Mouse (Mus musculus) ES-Bruce4 (cell line): ENCODE measurements around the gene Myom1. TPM values are rescaled to one million over a fixed set of nuclear protein-coding genes. Genes with fewer than 3 reads are reported as not detected.

Experiments used
- H3K27ac ChIP-seq: 2 replicates; pipeline ENCODE4 v1.5.1; 2012; ENCODE audit warnings: low read length, inconsistent platforms; ENCODE audit not compliant: insufficient read depth
- H3K27me3 ChIP-seq: 2 replicates; pipeline ENCODE4 v1.6.1; 2012; ENCODE audit warnings: mild to moderate bottlenecking, low read length, inconsistent platforms; ENCODE audit not compliant: control insufficient read depth, poor library complexity, insufficient read depth, severe bottlenecking
- H3K36me3 ChIP-seq: 2 replicates; pipeline ENCODE4 v1.6.1; 2012; ENCODE audit warnings: inconsistent platforms, mild to moderate bottlenecking, low read length, moderate library complexity; ENCODE audit not compliant: control insufficient read depth, poor library complexity, insufficient read depth, severe bottlenecking
- H3K4me1 ChIP-seq: one replicate; pipeline ENCODE4 v1.8.1; 2011; ENCODE audit warnings: low read length; ENCODE audit not compliant: control insufficient read depth, insufficient read depth
- H3K4me3 ChIP-seq: 2 replicates; pipeline ENCODE4 v1.5.1; 2011; ENCODE audit warnings: low read depth, mild to moderate bottlenecking, low read length
- H3K9ac ChIP-seq: 2 replicates; pipeline ENCODE4 v1.6.1; 2012; ENCODE audit warnings: low read depth, mild to moderate bottlenecking, inconsistent platforms; ENCODE audit not compliant: poor library complexity, severe bottlenecking
- H3K9me3 ChIP-seq: replicated peaks from 2 replicates; pipeline ENCODE4 v1.6.1; 2012; ENCODE audit warnings: mild to moderate bottlenecking, low read length, inconsistent platforms; ENCODE audit not compliant: control insufficient read depth, poor library complexity, insufficient read depth, severe bottlenecking
- CTCF ChIP-seq: IDR thresholded peaks from one replicate; pipeline ENCODE4 v1.8.1; 2011; ENCODE audit warnings: low read depth, low read length
- EP300 ChIP-seq: IDR thresholded peaks from 2 replicates; pipeline ENCODE4 v1.6.1; 2011; ENCODE audit warnings: low read depth, low read length; ENCODE audit not compliant: insufficient read depth
- POLR2A ChIP-seq: IDR thresholded peaks from one replicate; pipeline ENCODE4 v1.8.1; 2011; ENCODE audit warnings: low read length; ENCODE audit not compliant: insufficient read depth
- polyA plus RNA-seq: library from polyadenylated mRNA; stranded (reverse); fragments of >200 nt; gene quantifications from 2 replicates; pipeline ENCODE4 v1.2.4, GENCODE M21; 2011; ENCODE audit warnings: low read depth; ENCODE audit not compliant: missing spikeins, insufficient read depth, insufficient read length

The Myom1 gene
- polyA plus RNA-seq, 1 experiment: 2.3 TPM

- Histone ChIP-seq H3K9me3 (no peaks in the 10 kb centered on the region), H3K36me3 (no peaks in the 10 kb centered on the region), H3K27me3 (no peaks in the 10 kb centered on the region), H3K27ac (no peak overlapping the region), H3K4me1 (no peaks in the 10 kb centered on the region), H3K9ac (no peak overlapping the region), H3K4me3 (no peak overlapping the region)
- TF ChIP-seq CTCF: no peak
- no peak for TF ChIP-seq EP300
- TF ChIP-seq POLR2A: no peak
Observed at GRCm38 (mm10) chr17:71112689-71113088, 110.3 kb downstream of the Myom1 start.

DNA sequence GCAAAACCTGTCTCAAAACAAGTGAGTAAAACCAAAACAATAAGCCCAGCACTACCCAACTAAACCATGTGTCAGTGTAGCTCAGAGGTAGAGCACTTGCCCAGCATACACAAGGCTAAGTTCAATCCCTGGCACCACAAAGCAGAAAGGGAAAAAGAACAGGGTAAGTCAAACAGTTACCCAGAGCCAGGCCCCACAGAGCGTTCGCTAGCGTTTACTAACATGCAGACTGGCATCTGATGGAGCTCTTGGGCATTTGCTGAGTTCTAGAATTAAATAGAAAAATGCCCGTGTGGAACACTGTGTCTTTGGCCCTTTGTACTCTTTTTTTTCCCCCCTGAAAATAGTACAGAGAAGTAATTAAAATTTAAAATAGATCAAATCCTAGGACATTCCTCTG is 111.8 kb downstream of the Myom1 start:
- no peak overlapping the region for H3K27ac ChIP-seq
- H3K4me1 ChIP-seq: no peaks in the 10 kb centered on the region
- no peaks in the 10 kb centered on the region for H3K36me3 ChIP-seq
- H3K9ac ChIP-seq: no peak overlapping the region
- no peaks in the 10 kb centered on the region for H3K27me3 ChIP-seq
- no peaks in the 10 kb centered on the region for H3K9me3 ChIP-seq
- no peak overlapping the region for H3K4me3 ChIP-seq
- TF ChIP-seq CTCF (no peak), EP300 (no peak), POLR2A (no peak)

- Histone ChIP-seq H3K9me3 (no peaks in the 10 kb centered on the region), H3K27ac (no peak overlapping the region), H3K4me1 (no peaks in the 10 kb centered on the region), H3K9ac (no peak overlapping the region), H3K36me3 (no peaks in the 10 kb centered on the region), H3K4me3 (no peak overlapping the region), H3K27me3 (no peaks in the 10 kb centered on the region)
- TF ChIP-seq POLR2A (no peak), CTCF (no peak), EP300 (no peak)
Observed at GRCm38 (mm10) chr17:71117956-71118355, 115.5 kb downstream of the Myom1 start.

- Histone ChIP-seq H3K27ac (no peak overlapping the region), H3K36me3 (no peaks in the 10 kb centered on the region), H3K9me3 (no peaks in the 10 kb centered on the region), H3K9ac (no peak overlapping the region), H3K27me3 (no peaks in the 10 kb centered on the region), H3K4me3 (no peak overlapping the region), H3K4me1 (no peaks in the 10 kb centered on the region)
- TF ChIP-seq CTCF (no peak), EP300 (no peak), POLR2A (no peak)
Observed at GRCm38 (mm10) chr17:71118607-71119006, 116.2 kb downstream of the Myom1 start.

- H3K4me3 ChIP-seq: no peak overlapping the region
- H3K4me1 ChIP-seq: no peaks in the 10 kb centered on the region
- H3K9me3 ChIP-seq: no peaks in the 10 kb centered on the region
- no peak overlapping the region for H3K27ac ChIP-seq
- no peaks in the 10 kb centered on the region for H3K27me3 ChIP-seq
- no peak overlapping the region for H3K9ac ChIP-seq
- H3K36me3 ChIP-seq: no peaks in the 10 kb centered on the region
- TF ChIP-seq CTCF (no peak), POLR2A (no peak), EP300 (no peak)
Observed at GRCm38 (mm10) chr17:71120626-71121025, 118.2 kb downstream of the Myom1 start.

DNA sequence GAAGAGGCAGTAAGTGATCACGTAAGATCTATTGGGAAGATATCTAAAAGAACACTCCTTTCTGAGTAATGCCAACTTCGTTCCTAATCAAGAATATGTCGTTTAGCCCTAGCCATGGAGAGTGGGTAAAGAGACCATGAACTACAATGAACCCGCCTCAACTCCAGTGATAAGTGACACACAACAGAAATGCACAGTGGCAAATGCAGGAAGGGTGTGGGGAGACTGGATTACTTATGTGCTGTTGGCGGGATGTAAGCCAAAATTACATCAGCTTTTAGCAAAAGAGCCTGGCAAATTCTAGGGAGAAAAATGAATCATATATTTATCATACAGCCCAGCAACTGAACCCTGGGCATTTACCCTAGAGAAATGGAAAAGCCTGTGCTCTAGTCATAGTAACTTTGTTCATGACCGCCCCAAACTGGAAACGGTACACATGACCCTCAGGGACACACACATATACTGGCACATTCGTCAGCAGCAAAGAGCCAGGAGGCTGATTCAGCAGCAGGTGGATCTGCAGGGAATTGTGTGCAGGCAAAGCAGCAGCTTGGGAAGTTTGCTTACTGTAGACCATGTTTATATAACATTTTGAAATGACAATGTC is 121.7 kb downstream of the Myom1 start:
- H3K9ac ChIP-seq: no peak overlapping the region
- no peak overlapping the region for H3K27ac ChIP-seq
- H3K9me3 ChIP-seq: no peaks in the 10 kb centered on the region
- TF ChIP-seq EP300 (no peak), POLR2A (no peak), CTCF (no peak)
- no peak overlapping the region for H3K4me3 ChIP-seq
- H3K27me3 ChIP-seq: no peaks in the 10 kb centered on the region
- H3K4me1 ChIP-seq: no peaks in the 10 kb centered on the region
- H3K36me3 ChIP-seq: no peaks in the 10 kb centered on the region
